Mouse (Mus musculus): ENCODE measurements at regions not wholly inside any gene's neighbourhood (a gene's known extent, or its start where the extent isn't known, plus 50 kb on each side); places are given as distances from the start of the nearest gene placed in this dataset.

- in situ Hi-C loops (cut with MboI, MseI) = loop anchor here (10.0 kb wide), 1 partner anchor 50 kb away; the partner anchor contains the start of gene Gpd2
Observed at GRCm38 (mm10) chr2:57185151-57185550, 52.3 kb upstream of the Gpd2 start.

GRCm38 (mm10) chr2:57183108-57183507 lies 54.3 kb upstream of the Gpd2 start:
- in situ Hi-C loops (cut with MboI, MseI) = loop anchor here (5.0 to 10.0 kb wide), 2 partner anchors 52 to 56 kb away; partner anchors contain the start of gene Gpd2

GRCm38 (mm10) chr2:57181692-57182541 lies 55.5 kb upstream of the Gpd2 start:
- in situ Hi-C loops (cut with MboI, MseI) = loop anchor here (5.0 to 10.0 kb wide), 2 partner anchors 53 to 55 kb away; partner anchors contain the start of gene Gpd2

- in situ Hi-C loops (cut with MboI, MseI) = loop anchor here (5.0 to 10.0 kb wide), 2 partner anchors 53 to 54 kb away; partner anchors contain the start of gene Gpd2
Observed at GRCm38 (mm10) chr2:57181350-57181691, 56.1 kb upstream of the Gpd2 start.

GRCm38 (mm10) chr2:57178056-57178455 lies 54.3 kb upstream of the Nr4a2 start:
- in situ Hi-C loops (cut with MboI, MseI) = no loop called here

GRCm38 (mm10) chr2:57176547-57176946 lies 52.7 kb upstream of the Nr4a2 start:
- in situ Hi-C loops (cut with MboI, MseI) = no loop called here

- in situ Hi-C loops (cut with MboI, MseI) = no loop called here
Observed at GRCm38 (mm10) chr2:57175219-57175618, 51.4 kb upstream of the Nr4a2 start.

All from regulatory T cell (primary cell).